Mouse (Mus musculus): ENCODE measurements around the gene D630003M21Rik.

DNA sequence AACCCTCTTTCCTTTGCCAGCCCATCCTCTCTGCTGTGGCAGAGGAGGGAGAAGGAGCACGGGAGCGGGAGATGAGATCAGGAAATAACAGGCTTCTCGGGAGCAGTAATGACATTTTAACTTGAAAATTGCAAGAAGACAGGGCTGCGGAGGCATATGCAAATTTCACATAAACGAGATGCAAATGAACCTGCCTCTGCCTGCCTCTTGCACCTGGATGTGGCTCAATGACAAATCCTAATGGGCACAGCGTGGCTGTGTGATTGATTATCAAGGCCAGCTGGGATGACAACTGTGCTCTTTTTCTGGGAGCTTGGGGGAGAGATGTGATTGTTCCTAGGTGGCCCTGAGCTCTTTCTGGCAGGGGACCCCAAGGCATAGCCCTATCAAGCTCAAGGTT, 47.1 kb downstream of the D630003M21Rik start:
- TF ChIP-seq CTCF (IDR thresholded peaks at IDR 0.05; ENCODE audit: control insufficient read depth, insufficient read depth, low read length) (no peak), POLR2A (IDR thresholded peaks at IDR 0.05; ENCODE audit: borderline replicate concordance, control insufficient read depth, low read depth, low read length) (no peak)

Measured in bone marrow, adult 2 months (tissue).